Mouse (Mus musculus) yolk sac, embryonic 10.5 days (tissue): ENCODE results near the gene Olfr520.
"Not testable (repeated sequence)": the region's sequence is repeated elsewhere in the genome, so short reads cannot be mapped to it uniquely, and the experiment has no call there.

ENCODE experiments used
- DNase-seq: peaks from one replicate; pipeline ENCODE4 v3.0.0-alpha.2; 2017; ENCODE audit warnings: low spot score

The Olfr520 gene

GRCm38 (mm10) chr7:99712431-99712830 is 17.6 kb upstream of the Olfr520 start:
- DNase-seq = no peak

DNA sequence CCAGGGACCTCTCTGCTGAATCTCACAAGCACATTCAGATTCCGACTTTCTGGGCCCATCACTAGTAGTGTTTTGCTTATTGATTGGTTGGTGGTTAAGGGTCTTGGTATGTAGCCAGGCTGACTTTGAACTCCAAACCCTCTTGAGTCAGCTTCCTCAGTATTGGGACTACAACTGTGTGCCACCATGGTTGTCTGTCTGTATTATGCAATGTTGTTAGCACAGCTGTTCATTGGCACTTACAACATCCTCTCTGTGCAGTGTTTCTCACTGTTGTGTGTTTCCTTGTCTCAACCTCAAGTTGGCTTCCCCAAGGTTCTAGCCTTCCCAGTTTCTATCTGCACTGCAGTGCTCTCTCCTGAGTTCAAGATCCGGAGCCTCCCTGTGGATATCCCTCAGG is 13.5 kb upstream of the Olfr520 start:
- no peak for DNase-seq

DNA sequence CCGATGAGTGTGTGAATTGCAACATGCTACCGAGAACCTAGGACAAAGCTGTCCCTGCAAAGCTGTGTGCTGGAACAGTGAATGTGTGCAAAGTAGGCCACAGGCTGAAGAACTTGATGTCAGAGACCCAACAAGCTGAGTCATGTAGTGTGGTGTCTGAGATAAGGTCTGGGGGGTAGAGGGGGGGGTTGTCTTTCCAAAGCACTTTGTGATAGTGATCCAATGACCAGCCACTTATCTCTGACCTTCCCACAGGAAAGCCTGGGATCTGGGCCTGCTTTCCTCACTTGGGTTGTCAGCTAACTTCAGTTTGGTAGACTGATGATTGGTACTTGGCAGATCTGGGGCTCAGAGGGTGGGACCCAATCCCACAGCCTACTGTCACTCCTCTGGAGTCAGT is 4.5 kb downstream of the Olfr520 start:
- no peak for DNase-seq

DNA sequence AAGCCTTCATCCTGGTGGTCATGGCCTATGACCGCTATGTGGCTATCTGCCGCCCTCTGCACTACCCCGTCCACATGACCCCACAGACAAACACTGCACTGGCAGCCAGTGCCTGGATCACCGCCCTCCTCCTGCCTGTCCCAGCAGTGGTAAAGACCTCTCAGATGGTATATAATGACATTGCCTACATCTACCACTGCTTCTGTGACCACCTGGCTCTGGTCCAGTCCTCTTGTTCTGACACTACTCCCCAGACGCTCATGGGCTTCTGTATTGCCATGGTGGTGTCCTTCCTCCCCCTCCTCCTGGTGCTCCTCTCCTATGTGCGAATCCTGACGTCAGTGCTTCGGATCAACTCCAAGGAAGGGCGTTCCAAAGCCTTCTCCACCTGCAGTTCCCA is 5.4 kb downstream of the Olfr520 start:
- not testable (repeated sequence) for DNase-seq

DNA sequence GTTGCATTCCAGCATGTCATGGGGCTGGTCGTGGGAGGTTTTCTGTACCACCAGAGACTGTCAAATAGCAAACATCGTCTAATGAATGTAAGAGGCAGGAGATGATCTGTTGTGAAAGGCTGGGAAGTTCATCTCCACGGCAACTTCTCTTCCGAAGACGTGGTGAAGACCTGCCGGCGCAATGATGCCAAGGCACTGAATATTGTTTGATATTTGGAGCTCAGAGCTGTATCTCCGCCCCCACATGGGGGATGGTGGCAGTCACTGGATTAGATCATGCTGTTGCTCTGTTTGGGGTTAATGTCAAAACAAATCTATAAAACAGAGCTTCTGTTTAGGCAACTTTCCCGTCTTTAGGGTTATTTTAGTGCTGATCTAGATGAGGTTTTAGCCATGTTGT is 9.2 kb downstream of the Olfr520 start:
- DNase-seq = no peak

- DNase-seq = no peak
These were observed 33.1 kb downstream of the Olfr520 start, which contains the start of gene Olfr521 for GRCm38 (mm10) chr7:99763207-99763606. Olfr521 (plus strand) TSS chr7:99763507.

- DNase-seq = no peak
These were observed 51.3 kb downstream of the Olfr520 start for GRCm38 (mm10) chr7:99781385-99781784.

- DNase-seq = no peak
These were observed 51.8 kb downstream of the Olfr520 start for GRCm38 (mm10) chr7:99781916-99782315.

GRCm38 (mm10) chr7:99783421-99783820 is 53.3 kb downstream of the Olfr520 start:
- DNase-seq = no peak

- no peak for DNase-seq
These were observed 55.5 kb downstream of the Olfr520 start for GRCm38 (mm10) chr7:99785553-99785952.
